Mouse (Mus musculus): ENCODE measurements at regions not wholly inside any gene's neighbourhood (a gene's known extent, or its start where the extent isn't known, plus 50 kb on each side); places are given as distances from the start of the nearest gene placed in this dataset.

DNA sequence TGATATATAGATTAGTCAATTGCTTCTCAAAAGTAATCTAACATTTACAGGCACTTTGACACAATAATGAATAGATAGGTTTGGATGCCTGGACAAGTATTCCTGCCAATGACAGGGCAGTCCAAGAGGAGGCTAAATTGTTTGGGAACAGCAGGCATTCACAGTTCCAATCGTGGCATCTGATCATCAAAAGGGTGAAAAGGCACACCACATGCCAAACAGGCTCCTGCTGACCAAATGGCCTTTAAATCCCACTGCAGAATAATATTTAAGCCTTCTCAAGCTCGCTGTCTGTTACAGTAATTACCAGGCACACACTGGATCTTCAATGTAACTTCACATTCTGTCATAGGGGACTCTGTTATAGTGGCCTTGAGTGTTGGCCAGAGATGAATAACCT is 222.1 kb upstream of the Lrrc3b start:
- TF ChIP-seq CTCF (conservative IDR thresholded peaks at IDR 0.05; ENCODE audit: low read length) (no peak), POU5F1 (IDR thresholded peaks at IDR 0.05; ENCODE audit: borderline replicate concordance, low read length) (no peak), NANOG (IDR thresholded peaks at IDR 0.05; ENCODE audit: borderline replicate concordance, low read length) (no peak)
